Mouse (Mus musculus) forebrain, embryonic 11.5 days (tissue): Measurements from ENCODE around the gene H2afy2. TPM values are rescaled to one million over a fixed set of nuclear protein-coding genes. Genes with fewer than 3 reads are reported as not detected.

Experiments
- ATAC-seq: fragments of 200-750 bp; cut with Nextera tagmentation; replicated peaks from 2 replicates; pipeline ENCODE4 v1.8.0; 2017; ENCODE audit warnings: moderate TSS enrichment; ENCODE audit not compliant: low FRiP score
- DNase-seq: peaks from one replicate; pipeline ENCODE4 v3.0.0-alpha.2; 2017; ENCODE audit warnings: low spot score
- H3K27ac ChIP-seq: fragments of 300-500 bp; sonication (generic); 2 replicates; pipeline ENCODE4 v1.5.1; 2014; ENCODE audit warnings: low read depth, low read length
- H3K27me3 ChIP-seq: fragments of 300-500 bp; sonication (generic); 2 replicates; pipeline ENCODE4 v1.6.1; 2014; ENCODE audit warnings: mild to moderate bottlenecking, low read length, mixed read lengths; ENCODE audit not compliant: control insufficient read depth, insufficient read depth
- H3K36me3 ChIP-seq: fragments of 300-500 bp; sonication (generic); 2 replicates; pipeline ENCODE4 v1.6.1; 2014; ENCODE audit warnings: mild to moderate bottlenecking, low read length, moderate library complexity, mixed read lengths; ENCODE audit not compliant: control insufficient read depth, insufficient read depth
- H3K4me1 ChIP-seq: fragments of 300-500 bp; sonication (generic); replicated peaks from 2 replicates; pipeline ENCODE4 v1.6.1; 2014; ENCODE audit warnings: low read length, mixed read lengths; ENCODE audit not compliant: control insufficient read depth, insufficient read depth
- H3K4me2 ChIP-seq: fragments of 300-500 bp; sonication (generic); 2 replicates; pipeline ENCODE4 v1.6.1; 2014; ENCODE audit warnings: low read depth, mild to moderate bottlenecking, low read length, moderate library complexity, mixed read lengths; ENCODE audit not compliant: severe bottlenecking
- H3K4me3 ChIP-seq: fragments of 300-500 bp; sonication (generic); 2 replicates; pipeline ENCODE4 v1.5.1; 2014; ENCODE audit warnings: low read depth, low read length
- H3K9ac ChIP-seq: fragments of 300-500 bp; sonication (generic); 2 replicates; pipeline ENCODE4 v1.6.1; 2014; ENCODE audit warnings: low read length
- H3K9me3 ChIP-seq: fragments of 300-500 bp; sonication (generic); 2 replicates; pipeline ENCODE4 v1.6.1; 2016; ENCODE audit warnings: low read length, mixed read lengths; ENCODE audit not compliant: control insufficient read depth
- WGBS: fragments of 180-500 bp; shearing (Covaris S2); extraction: QIAGEN DNeasy Blood & Tissue Kit; methylation state at CpG from one replicate; pipeline ENCODE4 v1.1.7; 2014; 5-methylcytosine and 5-hydroxymethylcytosine counted together
- microRNA-seq: library from miRNA; unstranded; fragments of <30 nt; microRNA quantifications from one replicate; pipeline ENCODE4, GENCODE M21; 2016; ENCODE audit not compliant: insufficient number of aligned reads
- polyA plus RNA-seq: library from polyadenylated mRNA; unstranded; fragments of >200 nt; fragmentation: Nextera tagmentation; extraction: Ambion mirVana; gene quantifications from 2 replicates; pipeline ENCODE4 v1.2.1, GENCODE M21; 2014

Gene H2afy2
- polyA plus RNA-seq, 1 experiment from 2014 or later: 266 TPM

- Histone ChIP-seq H3K36me3 (peaks cover 15% of the 10 kb centered on the region; the same call in 1 of the 2 replicates), H3K9me3 (no peaks in the 10 kb centered on the region), H3K4me2 (no peak overlapping the region), H3K4me3 (no peak overlapping the region), H3K27me3 (no peaks in the 10 kb centered on the region), H3K4me1 (peaks cover 9% of the 10 kb centered on the region), H3K27ac (no peak overlapping the region), H3K9ac (no peak overlapping the region)
- DNase-seq (no peak), ATAC-seq (no peak)
- WGBS: 75% methylated on average over 4 of the region's 4 CpGs
These were observed 90.4 kb downstream of the H2afy2 start for GRCm38 (mm10) chr10:61693563-61693962.

DNA sequence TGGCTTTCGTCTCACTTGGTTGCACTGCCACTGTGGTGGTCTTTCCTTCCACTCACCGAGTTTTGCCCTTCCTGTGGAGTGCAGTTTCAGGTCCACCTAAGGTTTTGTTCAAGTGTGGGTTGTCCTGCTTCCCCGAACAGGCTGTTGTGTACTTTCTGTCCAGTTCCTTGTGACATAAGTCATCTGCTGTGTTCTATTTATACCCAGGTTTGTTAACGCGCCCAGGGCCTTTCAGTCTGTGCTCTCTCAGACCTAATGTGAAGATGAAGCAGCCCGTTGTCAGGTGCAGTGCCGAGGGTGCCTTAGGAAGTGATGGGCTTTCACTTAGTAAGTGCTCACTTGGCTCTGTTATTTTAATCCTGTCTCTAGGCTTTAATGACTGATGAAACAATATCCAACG, 94.5 kb downstream of the H2afy2 start:
- WGBS: 94% methylated on average over 8 of the region's 8 CpGs
- H3K4me3 ChIP-seq: no peak overlapping the region

More for the DNA sequence above, 94.5 kb downstream of the H2afy2 start:
- Histone ChIP-seq H3K27ac (no peak overlapping the region), H3K4me1 (no peaks in the 10 kb centered on the region), H3K4me2 (no peak overlapping the region), H3K36me3 (peaks cover 22% of the 10 kb centered on the region; the same call in 1 of the 2 replicates), H3K9me3 (no peaks in the 10 kb centered on the region), H3K27me3 (no peaks in the 10 kb centered on the region), H3K9ac (no peak overlapping the region)
- DNase-seq (no peak), ATAC-seq (no peak)

Small RNA genes within 50 kb of the gene (microRNA-seq; reads per million reads assigned to microRNA genes)
- not detected for gene Mir5108

Other genes starting within 250 kb of the H2afy2 start
- 0.05 and 0.09 TPM in 2 replicates for gene Npffr1, start 188.7 kb downstream of the H2afy2 start, polyA plus RNA-seq
- 325 and 330 TPM in 2 replicates for gene Ppa1, start 135.6 kb downstream of the H2afy2 start, polyA plus RNA-seq
- 231 and 238 TPM in 2 replicates for gene Sar1a, start 103.8 kb downstream of the H2afy2 start, polyA plus RNA-seq
- gene Tysnd1, start 88.6 kb downstream of the H2afy2 start, polyA plus RNA-seq: 33.4 and 39.0 TPM in 2 replicates
- 5.9 and 6.2 TPM in 2 replicates for gene Aifm2, start 68.9 kb downstream of the H2afy2 start, polyA plus RNA-seq
- gene Col13a1, start 195.0 kb upstream of the H2afy2 start, polyA plus RNA-seq: 1.1 and 1.2 TPM in 2 replicates